Mouse (Mus musculus): ENCODE results near the gene Ube2c.

Gene Ube2c

DNA sequence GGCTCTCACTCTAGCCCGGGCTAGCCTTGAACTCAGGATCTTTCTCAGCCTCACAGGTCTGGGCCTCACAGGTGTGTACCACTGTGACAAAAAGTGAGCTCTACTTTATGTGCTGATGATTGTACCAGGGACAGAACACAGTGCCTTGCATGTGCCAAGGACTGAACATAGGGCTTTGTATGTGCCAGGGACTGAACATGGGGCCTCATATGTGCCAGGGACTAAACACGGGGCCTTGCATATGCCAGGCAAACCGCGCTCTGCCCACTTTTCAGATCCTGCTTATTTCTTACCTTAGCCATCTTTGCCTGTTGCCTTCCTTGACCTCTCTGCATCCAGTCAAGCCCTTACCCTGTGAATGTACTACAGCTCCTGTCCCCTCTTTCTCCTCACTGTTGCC is 7.7 kb upstream of the Ube2c start:
- no peak for DNase-seq (ENCODE audit: low spot score)

GRCm38 (mm10) chr2:164762593-164762992 is 7.1 kb upstream of the Ube2c start:
- no peak for DNase-seq (ENCODE audit: low spot score)

- DNase-seq (ENCODE audit: low spot score): no peak
Measured at GRCm38 (mm10) chr2:164765841-164766240, 3.9 kb upstream of the Ube2c start.

- no peak for DNase-seq (ENCODE audit: low spot score)
Measured at GRCm38 (mm10) chr2:164767812-164768540, 1.7 kb upstream of the Ube2c start.

DNA sequence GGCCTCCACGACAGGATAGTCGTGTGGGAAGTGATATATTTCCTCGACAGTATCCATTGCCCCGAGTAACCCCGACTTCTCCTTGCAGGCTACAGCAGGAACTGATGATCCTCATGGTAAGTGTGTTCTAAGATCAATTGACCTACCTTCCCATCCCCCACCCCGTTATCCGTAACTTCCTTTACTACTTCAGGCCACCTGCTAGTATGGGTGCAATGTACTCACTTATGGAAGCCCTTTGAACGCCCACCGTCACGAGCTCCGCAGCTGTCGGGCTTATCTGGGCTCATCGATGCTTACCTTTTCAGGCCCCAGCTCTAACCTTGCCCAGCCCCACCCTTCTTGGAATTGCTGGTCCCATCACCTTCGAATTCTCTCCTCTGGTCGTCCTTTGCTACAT is 581 bp downstream of the Ube2c start:
- no peak for DNase-seq (ENCODE audit: low spot score)

DNA sequence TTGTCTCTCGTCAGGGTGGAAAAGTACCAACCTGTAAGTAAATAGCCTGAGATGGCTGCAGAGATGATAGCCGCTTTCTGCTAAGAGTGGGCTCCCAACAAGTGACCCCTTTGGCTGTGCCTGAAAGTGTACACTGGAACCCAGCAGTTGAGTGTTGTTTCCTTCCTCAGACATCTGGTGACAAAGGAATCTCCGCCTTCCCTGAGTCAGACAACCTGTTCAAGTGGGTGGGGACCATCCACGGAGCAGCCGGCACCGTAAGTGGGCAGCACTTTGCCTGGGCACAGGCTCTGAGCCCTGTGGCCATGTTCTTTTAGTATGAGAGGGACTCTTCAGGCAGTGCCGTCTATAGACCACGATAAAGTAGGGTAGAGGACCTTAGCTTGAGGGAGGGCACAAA is 1.4 kb downstream of the Ube2c start:
- no peak for DNase-seq (ENCODE audit: low spot score)

- DNase-seq (ENCODE audit: low spot score): no peak
Measured at GRCm38 (mm10) chr2:164773229-164773988, 3.7 kb downstream of the Ube2c start.

GRCm38 (mm10) chr2:164773989-164774364 is 4.3 kb downstream of the Ube2c start:
- no peak for DNase-seq (ENCODE audit: low spot score)

DNA sequence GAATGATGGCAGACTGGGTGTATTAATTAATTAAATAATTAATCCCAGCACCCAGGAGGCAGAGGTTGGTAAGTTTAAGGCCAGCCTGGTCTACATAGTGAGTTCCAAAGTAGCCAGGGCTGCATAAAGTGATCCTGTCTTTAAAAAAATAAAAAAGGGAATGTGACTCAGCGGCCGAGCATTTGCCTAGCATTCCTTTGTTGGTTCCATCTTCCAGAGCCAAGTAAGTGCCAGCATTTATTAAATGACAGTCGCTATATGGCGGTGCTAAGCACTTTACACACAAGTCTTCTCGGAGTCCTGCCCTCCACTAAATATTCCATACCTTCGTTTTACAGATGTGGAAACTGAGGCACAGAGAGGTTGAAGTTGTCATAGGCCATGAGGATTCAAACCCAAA is 6.4 kb downstream of the Ube2c start:
- DNase-seq (ENCODE audit: low spot score): no peak

DNA sequence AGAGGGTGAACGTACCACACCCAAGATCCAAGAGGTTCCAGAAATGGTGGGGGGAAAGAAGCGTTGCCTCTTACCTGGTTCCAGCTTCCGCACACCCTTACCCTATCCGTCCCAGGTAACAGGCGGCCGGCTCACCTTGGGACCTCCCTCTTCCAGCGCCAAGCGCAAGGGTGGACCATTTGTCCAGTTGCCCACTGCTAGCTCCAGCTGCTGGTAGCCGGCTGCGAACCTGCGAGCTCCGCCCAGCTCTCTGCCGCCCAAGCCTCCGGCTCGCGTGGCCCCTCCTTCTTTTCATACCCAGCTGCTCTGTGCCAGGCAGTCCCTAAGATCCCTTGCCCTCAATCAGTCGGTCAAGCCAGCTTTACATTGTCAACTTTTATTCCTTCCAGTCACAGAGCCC is 7.1 kb downstream of the Ube2c start:
- no peak for DNase-seq (ENCODE audit: low spot score)

DNA sequence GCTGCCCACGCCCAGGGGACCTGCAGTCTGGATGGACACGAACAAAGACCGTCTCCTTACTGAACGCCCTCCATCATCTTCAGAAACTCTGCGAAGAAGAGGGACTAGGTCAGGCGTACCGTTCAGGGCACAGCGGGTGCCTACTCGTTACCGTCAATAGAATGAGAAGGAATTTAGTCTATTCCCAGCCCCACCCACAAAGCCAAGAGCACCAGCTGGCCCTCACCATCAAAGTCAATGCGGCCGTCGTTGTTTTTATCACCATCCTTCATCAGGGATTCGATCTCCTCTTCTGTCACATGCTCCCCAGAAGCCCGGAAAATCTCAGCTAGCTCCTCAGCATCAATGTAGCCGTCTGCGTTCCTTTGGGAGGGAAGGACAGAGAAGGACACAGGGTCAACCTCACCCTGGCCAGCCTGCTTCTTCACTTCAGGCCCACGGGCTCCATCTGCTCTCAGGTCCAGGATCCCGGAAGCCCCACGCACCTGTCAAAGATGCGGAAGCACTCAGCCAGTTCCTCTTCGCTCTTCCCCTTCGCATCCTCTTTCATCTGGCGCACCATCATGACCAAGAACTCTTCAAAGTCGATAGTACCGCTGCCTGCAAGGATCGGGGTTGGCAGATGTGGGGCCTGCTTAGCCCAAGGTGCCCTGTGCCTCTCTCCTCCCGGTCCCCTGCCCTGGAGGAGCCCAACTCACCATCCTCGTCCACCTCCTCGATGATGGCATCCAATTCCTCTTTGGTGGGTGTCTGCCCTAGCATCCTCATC is 7.7 kb downstream of the Ube2c start:
- DNase-seq (ENCODE audit: low spot score): no peak

DNA sequence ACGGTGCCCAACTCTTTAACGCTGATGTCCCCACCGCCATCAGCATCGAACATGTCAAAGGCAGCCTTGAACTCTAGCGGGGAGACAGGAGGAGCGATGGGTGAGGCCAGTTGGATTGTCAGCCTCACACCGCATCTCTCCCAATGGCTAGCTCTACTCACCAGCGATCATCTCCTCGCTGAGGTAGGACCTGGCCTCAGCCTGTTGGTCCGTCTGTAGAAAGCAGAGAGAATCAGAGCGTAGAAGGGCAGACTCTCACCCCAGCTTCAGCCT is 8.3 kb downstream of the Ube2c start:
- no peak for DNase-seq (ENCODE audit: low spot score)

DNA sequence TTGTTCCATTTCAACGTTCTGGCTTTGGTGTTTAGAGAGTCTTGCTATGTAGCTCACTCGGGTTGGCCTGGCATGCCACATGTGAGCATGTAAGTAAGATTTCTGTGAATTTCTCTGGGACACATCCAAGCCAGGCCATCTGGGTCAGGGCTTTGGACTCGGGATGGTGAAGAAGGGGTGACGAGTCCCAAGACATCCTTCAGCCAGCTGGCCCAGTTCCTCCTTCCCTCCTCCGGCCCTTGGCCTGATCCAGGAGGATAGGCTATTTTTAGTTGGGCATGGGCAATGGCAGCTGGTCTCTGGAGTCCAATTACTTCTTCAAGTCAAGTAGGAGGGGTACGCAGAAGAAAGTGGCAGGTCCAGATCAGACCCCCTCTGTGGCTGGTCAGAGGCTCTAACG is 9.1 kb downstream of the Ube2c start:
- no peak for DNase-seq (ENCODE audit: low spot score)

DNA sequence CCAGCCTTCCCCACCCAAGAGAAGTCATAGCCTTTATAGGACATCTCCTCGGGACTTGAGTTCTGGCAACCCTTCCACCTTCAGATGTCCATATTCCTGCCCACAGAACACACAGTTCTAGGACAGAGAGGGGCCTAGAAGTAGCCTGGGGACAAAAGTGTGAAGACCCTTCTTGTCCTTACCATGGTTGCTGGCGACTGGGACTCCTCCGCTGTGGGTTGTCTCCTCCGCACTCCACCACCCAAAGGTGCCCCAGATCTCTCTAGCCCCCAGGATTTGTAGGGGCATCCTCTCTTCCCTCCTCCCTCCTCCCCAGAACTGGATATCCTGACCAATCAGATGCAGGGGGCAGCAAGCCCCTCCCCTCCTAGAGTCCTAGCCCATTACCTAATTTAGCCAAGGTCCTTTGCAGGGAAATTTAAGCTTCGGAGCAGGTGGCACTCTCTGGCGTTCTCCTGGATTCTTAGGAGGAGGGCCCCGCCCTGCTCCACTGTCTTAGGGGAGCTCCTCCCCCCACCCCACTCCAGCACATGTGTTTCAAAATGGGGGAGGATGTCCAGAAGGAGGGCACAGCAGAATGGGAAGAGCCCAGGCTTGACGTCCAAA is 9.9 kb downstream of the Ube2c start, which contains the start of gene Tnnc2:
Gene Tnnc2, minus strand, starts transcription at position 487 of the 606 bp plus-strand sequence.
- no peak for DNase-seq (ENCODE audit: low spot score)

DNA sequence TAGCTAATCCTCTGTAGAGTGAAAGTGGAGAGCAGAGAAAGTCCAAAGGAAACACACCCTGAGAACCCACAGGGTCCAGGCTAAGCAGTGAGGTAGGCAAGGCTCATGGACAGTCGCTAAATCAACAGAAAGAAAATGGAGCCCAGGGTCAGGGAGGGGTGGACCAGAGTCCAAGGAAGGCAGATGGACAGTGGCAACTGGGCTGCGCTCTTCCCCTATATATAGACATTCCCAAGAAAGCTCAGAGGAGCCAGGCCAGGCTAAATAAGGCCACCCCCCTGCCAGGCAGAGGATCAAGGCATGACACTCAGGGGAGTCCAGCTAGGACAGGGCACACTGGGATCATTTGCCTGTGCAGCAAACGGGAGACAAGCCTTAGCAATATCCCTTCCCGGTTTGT is 12.2 kb downstream of the Ube2c start:
- DNase-seq (ENCODE audit: low spot score): no peak

DNA sequence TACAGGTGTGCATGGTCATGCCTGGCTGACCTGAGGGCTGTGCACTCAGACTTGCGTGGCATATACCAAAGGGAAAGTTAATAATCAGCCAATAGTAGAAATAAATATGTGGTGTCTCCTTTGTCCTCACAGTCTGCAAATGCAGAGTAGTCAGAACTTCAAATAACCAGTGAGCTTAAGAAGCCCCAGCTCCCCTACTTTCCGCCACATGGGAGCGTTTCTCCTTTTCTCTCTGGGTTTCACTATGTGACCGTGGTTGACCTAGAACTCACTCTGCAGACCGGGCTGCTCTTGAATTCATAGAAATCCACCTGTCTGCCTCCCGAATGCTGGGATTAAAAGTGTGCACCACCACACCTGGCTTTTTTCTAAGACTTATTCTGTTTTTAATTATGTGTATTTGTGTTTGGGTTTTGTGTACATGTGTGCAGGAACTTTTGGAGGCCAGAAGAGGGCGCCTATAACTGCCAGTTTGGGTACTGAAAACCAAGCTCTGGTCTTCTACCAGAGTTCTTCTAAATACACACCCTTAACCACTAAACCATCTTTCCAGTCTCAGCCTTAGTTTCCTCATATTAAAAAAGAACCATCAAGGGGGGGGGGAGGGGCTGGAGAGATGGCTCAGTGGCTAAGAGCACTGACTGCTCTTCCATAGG is 14.4 kb downstream of the Ube2c start:
- DNase-seq (ENCODE audit: low spot score): no peak

- no peak for DNase-seq (ENCODE audit: low spot score)
Measured at GRCm38 (mm10) chr2:164784869-164785420, 15.2 kb downstream of the Ube2c start.

GRCm38 (mm10) chr2:164785481-164786387 is 16.0 kb downstream of the Ube2c start, which contains the start of gene Snx21:
Gene Snx21 (plus strand): TSS chr2:164785823.
- DNase-seq (ENCODE audit: low spot score): no peak

- DNase-seq (ENCODE audit: low spot score): no peak
Measured at GRCm38 (mm10) chr2:164786388-164786885, 16.7 kb downstream of the Ube2c start.

GRCm38 (mm10) chr2:164787032-164787431 is 17.3 kb downstream of the Ube2c start:
- DNase-seq (ENCODE audit: low spot score): no peak
